Mouse (Mus musculus) embryonic fibroblast, embryonic 13.5 days (primary cell): ENCODE data around the gene Lpcat3.

Source experiments
- CTCF ChIP-seq: IDR thresholded peaks from 2 replicates; pipeline ENCODE4 v1.5.1; 2011; ENCODE audit warnings: mild to moderate bottlenecking, control low read depth, low read length, moderate library complexity, borderline replicate concordance; ENCODE audit not compliant: insufficient read depth
- POLR2A ChIP-seq: IDR thresholded peaks from 2 replicates; pipeline ENCODE4 v1.6.1; 2011; ENCODE audit warnings: low read depth, mild to moderate bottlenecking, control low read depth, low read length, moderate library complexity

- TF ChIP-seq CTCF (no peak), POLR2A (no peak)
Measured at GRCm38 (mm10) chr6:124670281-124670900, 7.6 kb downstream of the Lpcat3 start.
